In the genomic region with DNA sequence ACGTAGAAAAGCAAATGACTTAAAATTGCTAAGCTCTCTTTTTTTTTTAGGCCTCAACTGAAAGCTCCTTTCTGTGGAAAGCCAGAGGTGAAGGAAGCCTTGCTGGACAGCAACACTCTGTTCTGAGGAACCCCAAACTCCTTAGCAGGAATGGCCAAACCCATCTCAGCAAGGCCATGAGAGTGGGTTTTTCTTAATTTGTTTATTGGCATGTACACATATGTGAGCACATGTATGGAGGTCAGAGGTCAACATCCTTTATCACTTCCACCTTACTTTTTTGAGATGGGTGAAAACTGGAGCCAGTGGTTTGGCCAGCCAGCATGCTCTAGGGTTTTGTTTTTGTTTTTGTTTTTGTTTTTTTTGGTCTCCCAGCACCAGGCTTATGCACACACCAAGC, we compare ENCODE assay signal across 20 mouse cellular contexts.
A peak's percentile ranks its signal among the peaks of the same experiment; 100 is the strongest.
DNase-seq lines count a peak whose midpoint lies in the region; ATAC-seq and TF ChIP-seq lines count a peak whose summit lies in the region.
"Had no signal": no experiment of that assay in that cellular context is flagged by ENCODE, and none has a peak within 500 bp of the region (broad histone marks: within the 10 kb centered on the region; RNA-seq: fewer than 3 reads in every experiment).

No protein-coding gene starts in this region.

- WGBS in liver, embryonic 13.5 days (ENCODE audit: insufficient replicate concordance) = 50% methylated on average over 1 of the region's 1 CpGs
- WGBS in liver, postnatal 0 days (ENCODE audit: insufficient replicate concordance) = 70% methylated on average over 1 of the region's 1 CpGs

- intact Hi-C loops in heart, postnatal 10 days (cut with DNase I) = no loop called here

- DNase-seq in heart, adult 11 months = peak; percentile 52
- no peak for DNase-seq in heart, postnatal 10 days
- no peak for DNase-seq in MEL (ENCODE audit: low read depth, low spot score)
- DNase-seq in liver, embryonic 13.5 days = no peak
- no peak for DNase-seq in liver, postnatal 0 days
- DNase-seq in spleen, adult 18-20 months = no peak
- no peak for DNase-seq in left cerebral cortex, adult 18-20 months (ENCODE audit: low spot score in 2 of 2)
- DNase-seq: adrenal gland, postnatal 14 days; cerebellum, adult 11-12 months; cerebellum, adult 9-10 months; cerebellum, postnatal 25 days; gastrocnemius, postnatal 10 days had no signal

- H3K36me3 ChIP-seq in MEL (ENCODE audit: control insufficient read depth in 1 of 2, insufficient read depth in 2 of 2, low read length in 2 of 2) = peaks cover 0 to 26% of the 10 kb centered on the region in 2 experiments; a peak in 2 of 4 replicates
- no peaks in the 10 kb centered on the region for H3K36me3 ChIP-seq in liver, embryonic 13.5 days
- no peaks in the 10 kb centered on the region for H3K36me3 ChIP-seq in liver, postnatal 0 days (replicated peaks; ENCODE audit: insufficient read depth, low read length)
- H3K36me3 ChIP-seq: embryonic facial prominence, embryonic 12.5 days; forebrain, embryonic 15.5 days; heart, embryonic 15.5 days; hindbrain, embryonic 10.5 days had no signal

- TF ChIP-seq EP300 in MEL (IDR thresholded peaks at IDR 0.05; ENCODE audit: low read depth in 1 of 2, low read length in 2 of 2) = no peak
- no peak for TF ChIP-seq EP300 in liver, postnatal 0 days (IDR thresholded peaks at IDR 0.05; ENCODE audit: low read depth)

- no peak for ATAC-seq in liver, embryonic 13.5 days (ENCODE audit: low read depth)
- peak; percentile 15; the same call in 1 of the 2 replicates for ATAC-seq in liver, postnatal 0 days
- ATAC-seq in erythroblast, adult 5-6 weeks (replicated peaks; ENCODE audit: low FRiP score, poor library complexity, severe bottlenecking) = no peak
- ATAC-seq: activated CD4-positive, CD25-positive, alpha-beta regulatory T cell, adult 4 months; forebrain, embryonic 15.5 days; Patski had no signal

- no peaks in the 10 kb centered on the region for H3K79me2 ChIP-seq in MEL (ENCODE audit: control insufficient read depth, insufficient read depth, low read length, poor library complexity)

- TF ChIP-seq RAD21 in MEL (IDR thresholded peaks at IDR 0.05; ENCODE audit: low read depth, low read length) = no peak

- TF ChIP-seq CTCF in MEL (IDR thresholded peaks at IDR 0.05 in 2 of 3, conservative IDR thresholded peaks at IDR 0.05 in 1 of 3; ENCODE audit: control insufficient read depth in 1 of 3, insufficient read depth in 1 of 3, low read depth in 2 of 3, low read length in 3 of 3, poor library complexity in 1 of 3, severe bottlenecking in 1 of 3) = no peak
- TF ChIP-seq CTCF in liver, postnatal 0 days (IDR thresholded peaks at IDR 0.05; ENCODE audit: low read depth) = no peak

- no peaks in the 10 kb centered on the region for H3K27me3 ChIP-seq in MEL (ENCODE audit: control insufficient read depth in 1 of 2, insufficient read depth in 2 of 2, low read length in 2 of 2)
- H3K27me3 ChIP-seq in liver, embryonic 13.5 days = no peaks in the 10 kb centered on the region
- no peaks in the 10 kb centered on the region for H3K27me3 ChIP-seq in liver, postnatal 0 days (ENCODE audit: insufficient read depth, low read length)
- H3K27me3 ChIP-seq: embryonic facial prominence, embryonic 12.5 days; forebrain, embryonic 15.5 days; heart, embryonic 15.5 days; Patski had no signal

- no peak overlapping the region for H3K9ac ChIP-seq in MEL (ENCODE audit: control insufficient read depth, low read depth, low read length, poor library complexity, severe bottlenecking)
- H3K9ac ChIP-seq in liver, embryonic 13.5 days = peak overlapping the region; percentile 39; the same call in 1 of the 2 replicates
- H3K9ac ChIP-seq in liver, postnatal 0 days (replicated peaks) = no peak overlapping the region
- H3K9ac ChIP-seq: embryonic facial prominence, embryonic 12.5 days; forebrain, embryonic 15.5 days; heart, embryonic 15.5 days; hindbrain, embryonic 14.5 days had no signal

- TF ChIP-seq POLR2A in MEL (IDR thresholded peaks at IDR 0.05; ENCODE audit: control insufficient read depth in 1 of 2, insufficient read depth in 1 of 2, low read depth in 1 of 2, low read length in 2 of 2, poor library complexity in 1 of 2) = no peak

- H3K4me1 ChIP-seq in MEL (ENCODE audit: control insufficient read depth in 1 of 2, insufficient read depth in 2 of 2, low read length in 2 of 2) = peaks cover 18 to 29% of the 10 kb centered on the region in 2 experiments
- H3K4me1 ChIP-seq in liver, embryonic 13.5 days (replicated peaks) = peaks cover 76% of the 10 kb centered on the region
- H3K4me1 ChIP-seq in liver, postnatal 0 days (ENCODE audit: insufficient read depth) = peaks cover 19% of the 10 kb centered on the region
- H3K4me1 ChIP-seq: embryonic facial prominence, embryonic 12.5 days; forebrain, embryonic 15.5 days; heart, embryonic 15.5 days had no signal

- no peaks in the 10 kb centered on the region for H3K9me3 ChIP-seq in MEL (replicated peaks; ENCODE audit: insufficient read depth, low read length)
- H3K9me3 ChIP-seq in liver, embryonic 13.5 days (replicated peaks) = no peaks in the 10 kb centered on the region
- no peaks in the 10 kb centered on the region for H3K9me3 ChIP-seq in liver, postnatal 0 days (ENCODE audit: low read length)
- H3K9me3 ChIP-seq: embryonic facial prominence, embryonic 12.5 days; forebrain, embryonic 15.5 days; heart, embryonic 15.5 days; hindbrain, embryonic 10.5 days had no signal

- peak overlapping the region; percentile 30 for H3K27ac ChIP-seq in MEL (ENCODE audit: control insufficient read depth, low read depth, low read length)
- peak overlapping the region; percentile 94 for H3K27ac ChIP-seq in liver, embryonic 13.5 days
- peak overlapping the region; percentile 4; the same call in 1 of the 2 replicates for H3K27ac ChIP-seq in liver, postnatal 0 days (ENCODE audit: low read depth)
- H3K27ac ChIP-seq: embryonic facial prominence, embryonic 12.5 days; forebrain, embryonic 15.5 days; heart, embryonic 15.5 days; hindbrain, embryonic 10.5 days; hindbrain, embryonic 14.5 days had no signal

- no peak overlapping the region for H3K4me2 ChIP-seq in liver, embryonic 13.5 days
- H3K4me2 ChIP-seq in liver, postnatal 0 days (ENCODE audit: low read depth, low read length) = no peak overlapping the region
- H3K4me2 ChIP-seq: embryonic facial prominence, embryonic 12.5 days; forebrain, embryonic 15.5 days; heart, embryonic 15.5 days; hindbrain, embryonic 14.5 days had no signal

- no peak overlapping the region for H3K4me3 ChIP-seq in MEL (ENCODE audit: control insufficient read depth in 1 of 2, insufficient read depth in 1 of 2, low read depth in 2 of 2, low read length in 2 of 2)
- no peak overlapping the region for H3K4me3 ChIP-seq in liver, embryonic 13.5 days (replicated peaks)
- H3K4me3 ChIP-seq in liver, postnatal 0 days (ENCODE audit: low read depth, low read length) = no peak overlapping the region
- H3K4me3 ChIP-seq: embryonic facial prominence, embryonic 12.5 days; forebrain, embryonic 15.5 days; heart, embryonic 15.5 days; hindbrain, embryonic 10.5 days had no signal

TF ChIP-seq in MEL, 35 proteins besides CTCF, POLR2A, EP300 and RAD21:
- TF ChIP-seq MAX (IDR thresholded peaks at IDR 0.05; ENCODE audit: low read length) (0 out of 2 replicates have a peak, but pooled peaks have one; percentile 14), ZNF384 (IDR thresholded peaks at IDR 0.05; ENCODE audit: low read depth, low read length) (0 out of 2 replicates have a peak, but pooled peaks have one; percentile 11), ZC3H11A (IDR thresholded peaks at IDR 0.05; ENCODE audit: low read depth, low read length) (no peak)

Comparison
In these comparisons a context has a peak if more than half of its experiments do, and no peak if none do; other contexts are left out.
1. H3K27ac ChIP-seq: peak in every context shown above with its lines; median percentile 94 in liver, embryonic 13.5 days; 30 in MEL; 4 in liver, postnatal 0 days.